Mouse (Mus musculus): ENCODE measurements around the gene Armc9. TPM values are rescaled to one million over a fixed set of nuclear protein-coding genes. Genes with fewer than 3 reads are reported as not detected.

The Armc9 gene
- polyA plus RNA-seq, 1 experiment from 2014 or later = 37.0 TPM

DNA sequence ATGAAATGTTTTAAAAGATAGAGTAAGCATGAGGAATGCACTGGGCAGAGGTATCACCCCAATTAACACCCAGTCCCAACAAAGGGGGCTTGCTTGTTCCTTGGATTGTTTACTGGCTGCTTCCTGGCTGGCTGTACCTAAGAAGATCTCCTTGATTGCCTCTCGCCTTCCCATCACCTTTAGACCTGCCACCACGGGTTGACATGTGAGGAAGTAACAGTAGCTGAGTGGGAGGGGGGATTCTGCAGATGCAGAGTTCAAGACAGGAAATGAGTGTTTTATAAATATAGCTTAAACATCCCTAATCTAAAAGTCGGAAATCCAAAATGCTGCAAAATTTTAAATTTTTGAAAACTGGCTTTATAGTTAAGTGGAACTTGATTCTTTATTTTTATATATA lies 110.5 kb downstream of the Armc9 start:
- 69% methylated on average over 3 of the region's 3 CpGs for WGBS
- H3K4me2 ChIP-seq (replicated peaks) = no peak overlapping the region
- H3K36me3 ChIP-seq = no peaks in the 10 kb centered on the region
- no peak overlapping the region for H3K4me3 ChIP-seq
- H3K9me3 ChIP-seq = no peaks in the 10 kb centered on the region
- H3K27ac ChIP-seq = no peak overlapping the region
- no peaks in the 10 kb centered on the region for H3K27me3 ChIP-seq (replicated peaks)
- no peak for ATAC-seq (ENCODE audit: low FRiP score, low read depth)
- no peaks in the 10 kb centered on the region for H3K4me1 ChIP-seq
- no peak overlapping the region for H3K9ac ChIP-seq

DNA sequence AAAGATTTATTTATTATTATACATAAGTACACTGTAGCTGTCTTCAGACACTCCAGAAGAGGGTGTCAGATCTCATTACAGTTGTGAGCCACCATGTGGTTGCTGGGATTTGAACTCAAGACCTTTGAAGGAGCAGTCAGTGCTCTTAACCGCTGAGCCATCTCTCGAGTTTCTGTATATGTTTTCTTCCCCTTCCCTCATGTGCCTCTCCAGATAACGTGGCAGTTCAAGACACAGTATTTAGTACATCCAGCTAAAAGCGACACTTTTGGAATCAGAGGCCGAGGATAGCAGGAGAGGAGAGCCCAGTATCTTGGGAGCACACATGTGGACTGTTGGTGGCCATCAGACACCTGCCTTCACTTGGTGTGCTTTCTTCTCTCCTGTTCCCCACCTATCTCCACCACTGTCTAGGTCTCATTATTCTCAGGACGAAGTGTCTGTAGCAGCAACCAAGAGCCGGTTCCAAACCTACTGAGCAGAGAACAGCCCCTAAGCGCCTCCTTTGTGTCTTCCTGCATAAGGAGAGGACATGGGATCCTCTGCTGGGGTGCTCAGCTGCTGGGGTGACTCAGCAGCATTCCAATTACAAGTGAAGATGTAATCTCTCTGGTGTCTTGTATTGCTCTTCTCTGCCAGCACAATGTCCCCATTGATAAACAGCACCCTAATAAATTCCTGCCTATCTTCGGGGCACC lies 114.1 kb downstream of the Armc9 start:
- WGBS = 88% methylated on average over 9 of the region's 9 CpGs
- Histone ChIP-seq H3K27ac (no peak overlapping the region), H3K36me3 (no peaks in the 10 kb centered on the region)

GRCm38 (mm10) chr1:86269190-86269508 lies 114.6 kb downstream of the Armc9 start:
- WGBS = 81% methylated on average over 4 of the region's 4 CpGs
- Histone ChIP-seq H3K4me1 (no peaks in the 10 kb centered on the region), H3K9me3 (no peaks in the 10 kb centered on the region), H3K4me3 (no peak overlapping the region), H3K9ac (no peak overlapping the region), H3K27ac (no peak overlapping the region), H3K4me2 (replicated peaks) (no peak overlapping the region), H3K36me3 (no peaks in the 10 kb centered on the region), H3K27me3 (replicated peaks) (no peaks in the 10 kb centered on the region)
- no peak for ATAC-seq (ENCODE audit: low FRiP score, low read depth)

More for the DNA sequence above, 114.1 kb downstream of the Armc9 start:
- Histone ChIP-seq H3K9me3 (no peaks in the 10 kb centered on the region), H3K4me2 (replicated peaks) (no peak overlapping the region), H3K4me1 (no peaks in the 10 kb centered on the region), H3K27me3 (replicated peaks) (no peaks in the 10 kb centered on the region), H3K4me3 (no peak overlapping the region), H3K9ac (no peak overlapping the region)
- ATAC-seq (ENCODE audit: low FRiP score, low read depth) = no peak

DNA sequence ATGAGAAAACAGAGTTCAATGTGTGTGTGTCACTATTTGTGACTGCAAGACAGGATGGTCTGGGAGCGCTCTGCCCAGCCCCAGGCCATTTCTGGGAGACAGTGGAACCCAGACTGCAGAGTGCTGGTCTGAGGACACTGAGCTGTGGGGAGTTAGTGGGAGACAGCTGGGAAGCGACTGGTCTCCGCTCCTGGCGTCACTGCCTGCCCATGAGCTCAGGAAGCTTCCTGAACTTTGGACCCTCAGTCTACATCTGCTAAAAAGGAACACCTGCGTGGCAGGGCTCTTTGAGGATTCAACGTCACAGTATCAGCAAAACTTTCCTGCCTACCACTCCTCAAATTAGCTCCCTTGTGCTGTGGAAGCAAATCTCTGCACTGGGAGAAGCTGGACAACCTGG lies 117.1 kb downstream of the Armc9 start:
- ATAC-seq (ENCODE audit: low FRiP score, low read depth) = no peak
- Histone ChIP-seq H3K9ac (no peak overlapping the region), H3K4me3 (no peak overlapping the region), H3K27ac (no peak overlapping the region), H3K4me1 (no peaks in the 10 kb centered on the region), H3K36me3 (no peaks in the 10 kb centered on the region), H3K4me2 (replicated peaks) (no peak overlapping the region), H3K27me3 (replicated peaks) (no peaks in the 10 kb centered on the region), H3K9me3 (no peaks in the 10 kb centered on the region)
- WGBS = 88% methylated on average over 6 of the region's 6 CpGs

DNA sequence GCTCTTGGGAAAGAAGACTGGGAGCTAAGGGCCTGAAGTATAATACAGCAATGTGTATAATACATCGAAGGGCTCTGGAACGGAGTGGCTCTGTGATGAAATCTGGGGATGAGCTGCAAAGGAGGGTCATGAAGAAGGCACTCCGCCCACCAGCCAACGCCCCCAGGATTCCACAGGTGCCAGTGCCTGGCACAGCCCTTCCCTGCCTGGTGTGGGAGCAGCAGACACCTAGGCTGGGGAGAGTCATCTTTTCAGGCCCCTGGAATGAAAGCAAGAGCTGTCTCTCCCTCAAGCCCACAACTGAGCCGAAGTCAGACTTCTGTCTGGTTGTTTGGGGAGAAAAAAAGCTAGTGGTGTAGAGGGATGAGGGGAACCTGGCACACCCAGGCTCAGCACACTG lies 122.5 kb downstream of the Armc9 start:
- H3K4me3 ChIP-seq = no peak overlapping the region
- no peaks in the 10 kb centered on the region for H3K4me1 ChIP-seq
- no peak for ATAC-seq (ENCODE audit: low FRiP score, low read depth)
- H3K36me3 ChIP-seq = no peaks in the 10 kb centered on the region
- 87% methylated on average over 5 of the region's 5 CpGs for WGBS
- H3K27me3 ChIP-seq (replicated peaks) = no peaks in the 10 kb centered on the region
- H3K9ac ChIP-seq = no peak overlapping the region
- H3K27ac ChIP-seq = no peak overlapping the region
- H3K4me2 ChIP-seq (replicated peaks) = no peak overlapping the region
- no peaks in the 10 kb centered on the region for H3K9me3 ChIP-seq

DNA sequence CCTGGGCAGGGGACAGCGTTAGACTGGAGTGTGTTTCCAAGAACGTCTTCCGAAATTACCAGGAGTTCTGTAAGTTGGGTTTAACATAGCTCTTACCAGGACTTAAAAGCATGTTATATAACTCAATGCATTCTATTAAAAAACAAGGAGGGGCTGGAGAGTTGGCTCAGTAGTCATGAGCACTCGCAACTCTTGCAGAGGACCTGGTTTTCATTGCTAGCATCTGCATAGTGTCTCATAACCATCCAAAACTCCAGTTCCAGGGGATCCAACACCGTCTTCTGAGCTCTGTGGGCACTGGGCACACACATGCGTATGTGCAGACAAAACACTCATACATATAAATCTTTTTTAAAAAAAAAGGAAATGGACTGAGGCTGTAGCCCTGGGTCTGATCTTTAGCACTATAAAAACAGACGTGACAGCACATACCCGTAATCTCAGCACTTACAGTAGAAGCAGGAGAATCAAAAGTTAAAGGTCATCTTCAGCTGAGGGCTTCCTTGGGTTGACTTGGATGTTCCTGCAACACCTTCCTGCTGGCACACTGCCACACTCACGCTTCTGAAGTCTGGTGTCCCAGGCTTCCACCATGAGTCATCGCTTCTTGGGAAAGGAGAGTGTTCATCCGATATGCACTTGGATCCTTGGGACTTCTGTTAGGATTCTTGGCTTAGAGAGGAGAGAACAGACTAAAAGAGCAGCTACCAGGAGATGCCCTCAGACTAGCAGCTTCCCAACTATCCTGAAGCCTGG lies 127.4 kb downstream of the Armc9 start:
- Histone ChIP-seq H3K4me2 (replicated peaks) (no peak overlapping the region), H3K27me3 (replicated peaks) (no peaks in the 10 kb centered on the region), H3K36me3 (no peaks in the 10 kb centered on the region), H3K4me3 (no peak overlapping the region), H3K9ac (no peak overlapping the region), H3K27ac (no peak overlapping the region), H3K9me3 (no peaks in the 10 kb centered on the region), H3K4me1 (no peaks in the 10 kb centered on the region)
- no peak for ATAC-seq (ENCODE audit: low FRiP score, low read depth)
- WGBS = 94% methylated on average over 11 of the region's 11 CpGs

DNA sequence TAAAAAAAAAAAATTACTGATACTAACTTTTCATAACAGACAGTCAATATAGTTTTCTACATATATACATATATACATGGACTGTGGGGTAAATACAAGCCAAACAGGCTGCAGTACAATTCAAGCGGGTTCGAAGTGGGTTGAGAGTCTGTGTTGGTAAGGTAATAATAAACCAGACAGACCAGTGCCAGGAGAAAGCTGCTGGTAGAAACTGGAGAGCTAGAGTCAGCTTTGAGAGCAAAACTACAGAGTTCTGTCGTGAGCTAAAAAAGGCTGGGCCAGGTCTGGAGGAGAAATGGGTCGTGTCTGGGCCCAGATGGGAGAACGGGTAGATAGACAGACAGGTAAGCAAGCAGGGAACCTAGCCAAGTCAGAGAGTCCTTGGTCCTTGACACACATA lies 129.5 kb downstream of the Armc9 start:
- no peak overlapping the region for H3K9ac ChIP-seq
- no peaks in the 10 kb centered on the region for H3K4me1 ChIP-seq
- H3K4me3 ChIP-seq = no peak overlapping the region
- no peaks in the 10 kb centered on the region for H3K9me3 ChIP-seq
- no peak overlapping the region for H3K27ac ChIP-seq
- H3K36me3 ChIP-seq = no peaks in the 10 kb centered on the region
- H3K27me3 ChIP-seq (replicated peaks) = no peaks in the 10 kb centered on the region
- no peak overlapping the region for H3K4me2 ChIP-seq (replicated peaks)
- 88% methylated on average over 5 of the region's 5 CpGs for WGBS
- ATAC-seq (ENCODE audit: low FRiP score, low read depth) = no peak

- Histone ChIP-seq H3K9ac (no peak overlapping the region), H3K36me3 (no peaks in the 10 kb centered on the region), H3K27ac (no peak overlapping the region), H3K4me1 (no peaks in the 10 kb centered on the region), H3K4me3 (no peak overlapping the region), H3K9me3 (no peaks in the 10 kb centered on the region), H3K27me3 (replicated peaks) (no peaks in the 10 kb centered on the region), H3K4me2 (replicated peaks) (no peak overlapping the region)
- 84% methylated on average over 6 of the region's 6 CpGs for WGBS
- no peak for ATAC-seq (ENCODE audit: low FRiP score, low read depth)
These were observed 130.7 kb downstream of the Armc9 start for GRCm38 (mm10) chr1:86285295-86285694.

DNA sequence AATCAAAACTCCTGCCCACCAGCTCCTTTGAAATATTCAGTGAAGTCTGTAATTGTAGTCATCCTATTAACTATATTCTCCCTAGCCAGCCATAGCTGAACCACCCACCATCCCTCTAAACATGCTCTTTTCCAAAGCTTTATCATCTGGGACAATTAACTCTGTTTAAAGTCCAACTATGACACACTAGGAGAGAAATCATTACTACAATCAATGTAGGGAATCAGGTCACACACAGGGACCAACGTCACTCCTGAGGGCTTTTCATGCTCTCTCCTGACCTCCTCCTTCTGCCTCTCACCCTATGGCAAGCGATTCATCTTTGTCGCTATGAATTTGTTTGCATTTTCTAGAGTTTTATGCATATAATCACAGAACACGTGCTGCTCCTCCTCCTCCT lies 132.9 kb downstream of the Armc9 start:
- ATAC-seq (ENCODE audit: low FRiP score, low read depth) = no peak
- Histone ChIP-seq H3K4me2 (replicated peaks) (no peak overlapping the region), H3K9me3 (no peaks in the 10 kb centered on the region), H3K36me3 (no peaks in the 10 kb centered on the region), H3K9ac (no peak overlapping the region), H3K4me3 (no peak overlapping the region), H3K27ac (no peak overlapping the region), H3K4me1 (no peaks in the 10 kb centered on the region), H3K27me3 (replicated peaks) (no peaks in the 10 kb centered on the region)
- WGBS = 80% methylated on average over 4 of the region's 4 CpGs

- Histone ChIP-seq H3K27me3 (replicated peaks) (no peaks in the 10 kb centered on the region), H3K4me3 (no peak overlapping the region), H3K4me2 (replicated peaks) (no peak overlapping the region), H3K9me3 (no peaks in the 10 kb centered on the region), H3K36me3 (no peaks in the 10 kb centered on the region), H3K9ac (no peak overlapping the region), H3K27ac (no peak overlapping the region), H3K4me1 (peaks cover 10% of the 10 kb centered on the region; the same call in 1 of the 2 replicates)
- WGBS = 81% methylated on average over 3 of the region's 3 CpGs
- ATAC-seq (ENCODE audit: low FRiP score, low read depth) = no peak
These were observed 135.9 kb downstream of the Armc9 start for GRCm38 (mm10) chr1:86290452-86290851.

GRCm38 (mm10) chr1:86293091-86293490 lies 138.5 kb downstream of the Armc9 start:
- H3K36me3 ChIP-seq = no peaks in the 10 kb centered on the region
- peaks cover 10% of the 10 kb centered on the region; the same call in 1 of the 2 replicates for H3K4me1 ChIP-seq
- H3K9me3 ChIP-seq = no peaks in the 10 kb centered on the region
- no peak overlapping the region for H3K9ac ChIP-seq
- H3K27ac ChIP-seq = no peak overlapping the region
- 93% methylated on average over 3 of the region's 3 CpGs for WGBS
- no peak overlapping the region for H3K4me2 ChIP-seq (replicated peaks)
- 0 out of 2 replicates have a peak, but pooled peaks cover 4% of the 10 kb centered on the region for H3K27me3 ChIP-seq (replicated peaks)
- H3K4me3 ChIP-seq = no peak overlapping the region
- ATAC-seq (ENCODE audit: low FRiP score, low read depth) = no peak

GRCm38 (mm10) chr1:86293868-86294267 lies 139.3 kb downstream of the Armc9 start:
- WGBS = 84% methylated on average over 5 of the region's 5 CpGs
- Histone ChIP-seq H3K9me3 (no peaks in the 10 kb centered on the region), H3K36me3 (no peaks in the 10 kb centered on the region), H3K27me3 (replicated peaks) (0 out of 2 replicates have a peak, but pooled peaks cover 4% of the 10 kb centered on the region), H3K4me2 (replicated peaks) (no peak overlapping the region), H3K4me1 (peaks cover 10% of the 10 kb centered on the region; the same call in 1 of the 2 replicates), H3K27ac (no peak overlapping the region), H3K9ac (no peak overlapping the region), H3K4me3 (no peak overlapping the region)
- no peak for ATAC-seq (ENCODE audit: low FRiP score, low read depth)

DNA sequence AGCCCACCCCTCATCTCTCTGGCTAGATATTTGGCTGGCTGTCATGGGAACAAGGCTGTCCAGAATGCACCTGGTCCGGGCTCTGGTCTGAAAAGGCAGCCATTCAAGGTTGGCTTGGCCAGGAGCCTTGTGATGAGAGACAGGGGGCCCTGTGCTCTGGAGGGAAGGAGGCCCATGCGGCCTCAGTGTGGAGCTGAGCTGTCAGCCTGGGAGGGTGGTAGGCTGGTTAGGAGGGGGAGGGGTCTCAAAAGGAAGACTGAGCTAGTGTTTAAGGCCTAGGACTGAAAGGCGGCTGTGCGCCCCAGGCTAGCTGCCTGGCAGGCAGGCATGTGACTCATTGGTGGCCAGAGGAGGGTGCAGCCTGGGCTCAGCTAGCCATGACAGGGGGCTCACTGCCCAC lies 139.9 kb downstream of the Armc9 start:
- Histone ChIP-seq H3K4me1 (peaks cover 10% of the 10 kb centered on the region; the same call in 1 of the 2 replicates), H3K9me3 (no peaks in the 10 kb centered on the region), H3K4me3 (no peak overlapping the region), H3K27ac (no peak overlapping the region), H3K4me2 (replicated peaks) (no peak overlapping the region), H3K36me3 (no peaks in the 10 kb centered on the region), H3K27me3 (replicated peaks) (0 out of 2 replicates have a peak, but pooled peaks cover 4% of the 10 kb centered on the region), H3K9ac (no peak overlapping the region)
- no peak for ATAC-seq (ENCODE audit: low FRiP score, low read depth)
- 13% methylated on average over 4 of the region's 4 CpGs for WGBS
